Mouse (Mus musculus): ENCODE data around the gene Tiam1. TPM values are rescaled to one million over a fixed set of nuclear protein-coding genes. Genes with fewer than 3 reads are reported as not detected.

Tiam1 gene
- polyA plus RNA-seq, 1 experiment from 2014 or later, result 16.4 TPM

DNA sequence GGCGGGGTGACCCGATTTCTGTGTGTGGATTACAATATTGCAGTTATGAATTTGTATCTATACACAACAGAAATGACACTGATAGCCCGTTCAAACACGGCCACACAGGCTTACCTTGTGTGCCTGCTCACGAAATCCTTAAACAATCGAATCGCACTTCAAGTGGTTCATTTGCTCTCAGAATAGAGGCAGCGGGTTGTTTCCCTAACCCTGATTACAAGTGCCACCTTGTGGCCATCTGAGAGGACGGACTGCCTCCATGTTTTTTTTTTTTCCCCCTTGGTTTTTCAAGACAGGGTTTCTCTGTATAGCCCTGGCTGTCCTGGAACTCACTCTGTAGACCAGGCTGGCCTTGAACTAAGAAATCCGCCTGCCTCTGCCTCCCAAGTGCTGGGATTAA is 312.4 kb downstream of the Tiam1 start:
- Histone ChIP-seq H3K4me1 (peaks cover 55% of the 10 kb centered on the region), H3K36me3 (peaks cover 13% of the 10 kb centered on the region; the same call in 1 of the 2 replicates), H3K27me3 (ENCODE audit: insufficient read depth, poor library complexity, severe bottlenecking) (no peaks in the 10 kb centered on the region), H3K4me3 (no peak overlapping the region), H3K27ac (no peak overlapping the region), H3K9me3 (no peaks in the 10 kb centered on the region)
- no peak for DNase-seq (ENCODE audit: low spot score)
- WGBS, result 37% methylated on average over 10 of the region's 10 CpGs

DNA sequence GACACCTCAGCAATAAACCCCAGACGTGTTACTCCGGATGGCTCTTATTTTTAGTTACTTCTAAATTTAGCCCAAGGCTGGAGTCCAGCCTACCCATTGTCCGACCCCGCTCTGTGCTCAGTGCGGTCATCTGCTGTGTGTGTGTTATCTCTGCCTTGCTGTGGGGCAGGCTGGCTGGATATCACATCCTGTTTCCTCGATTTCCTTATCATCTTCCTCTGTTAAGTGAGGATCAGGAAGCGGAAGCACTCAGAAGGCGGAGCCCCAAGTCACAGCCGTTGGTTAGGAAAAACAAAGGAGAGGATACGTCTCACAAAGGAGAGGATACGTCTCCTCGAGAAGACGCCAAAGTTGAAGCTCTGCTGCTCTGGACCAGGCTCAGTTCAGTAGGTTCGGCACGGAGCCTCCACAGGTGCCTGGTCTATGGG is 313.3 kb downstream of the Tiam1 start:
- H3K27me3 ChIP-seq (ENCODE audit: insufficient read depth, poor library complexity, severe bottlenecking), result no peaks in the 10 kb centered on the region
- peaks cover 55% of the 10 kb centered on the region for H3K4me1 ChIP-seq
- WGBS, result 23% methylated on average over 15 of the region's 15 CpGs
- peak overlapping the region; percentile 28 for H3K4me3 ChIP-seq
- peaks cover 10% of the 10 kb centered on the region; the same call in 1 of the 2 replicates for H3K36me3 ChIP-seq
- no peaks in the 10 kb centered on the region for H3K9me3 ChIP-seq
- peak; percentile 91 for DNase-seq (ENCODE audit: low spot score)
- peak overlapping the region; percentile 82 for H3K27ac ChIP-seq

DNA sequence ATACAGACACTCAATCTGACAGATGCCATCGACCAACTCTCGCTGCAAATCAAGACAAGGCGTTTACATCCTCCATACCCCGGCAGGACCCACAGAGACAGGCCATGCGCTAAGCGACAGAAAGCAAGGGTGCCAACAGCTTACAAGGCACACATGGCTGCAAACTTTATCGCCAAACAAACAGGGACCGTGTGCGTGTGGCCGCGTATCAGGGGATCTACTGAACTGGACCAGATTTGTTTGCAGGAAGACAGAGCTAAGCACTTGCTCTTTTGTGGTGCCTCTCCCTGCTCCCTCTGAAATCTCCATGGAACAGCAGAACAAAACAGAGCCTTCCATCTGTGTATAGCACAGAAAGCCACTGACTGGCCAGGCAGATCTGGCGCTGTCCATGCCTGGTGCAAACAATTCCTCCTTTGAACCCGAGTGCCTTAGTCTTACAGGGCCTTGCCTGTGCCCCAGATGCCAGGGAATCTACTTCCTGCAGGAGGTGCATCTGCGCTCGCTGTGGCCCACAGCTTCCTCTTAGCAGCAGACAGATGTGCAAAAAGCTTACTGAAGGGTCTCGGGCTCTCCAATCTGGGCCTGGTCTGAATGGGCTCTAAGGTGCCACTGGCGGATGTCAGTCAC is 316.0 kb downstream of the Tiam1 start:
- Histone ChIP-seq H3K4me1 (peaks cover 60% of the 10 kb centered on the region), H3K4me3 (no peak overlapping the region), H3K9me3 (no peaks in the 10 kb centered on the region), H3K27ac (peak overlapping the region; percentile 78), H3K36me3 (peaks cover 4% of the 10 kb centered on the region; the same call in 1 of the 2 replicates), H3K27me3 (ENCODE audit: insufficient read depth, poor library complexity, severe bottlenecking) (no peaks in the 10 kb centered on the region)
- 54% methylated on average over 17 of the region's 17 CpGs for WGBS
- DNase-seq (ENCODE audit: low spot score), result no peak

DNA sequence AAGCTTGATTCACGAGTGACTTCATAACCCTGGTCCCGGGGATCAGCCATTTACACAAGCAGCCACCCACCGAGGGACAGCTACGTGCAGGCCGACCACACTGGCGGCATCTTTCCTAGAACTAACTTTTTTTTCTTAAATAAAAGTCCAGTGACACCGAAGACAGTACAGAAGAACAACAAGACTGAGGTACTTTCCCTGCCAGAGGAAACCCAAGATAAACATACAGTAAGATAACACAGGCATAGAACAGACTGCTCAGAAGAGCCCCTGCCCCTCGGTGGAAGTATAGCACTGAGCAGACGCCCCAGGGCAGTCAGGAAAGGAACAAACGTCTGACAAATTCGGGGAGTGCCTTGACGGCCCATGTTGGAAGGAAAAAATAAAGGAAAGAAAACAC is 317.7 kb downstream of the Tiam1 start:
- WGBS, result 25% methylated on average over 12 of the region's 12 CpGs
- Histone ChIP-seq H3K4me3 (no peak overlapping the region), H3K9me3 (no peaks in the 10 kb centered on the region), H3K27ac (peak overlapping the region; percentile 80), H3K27me3 (ENCODE audit: insufficient read depth, poor library complexity, severe bottlenecking) (no peaks in the 10 kb centered on the region), H3K36me3 (peaks cover 8% of the 10 kb centered on the region), H3K4me1 (peaks cover 58% of the 10 kb centered on the region)
- DNase-seq (ENCODE audit: low spot score), result no peak

DNA sequence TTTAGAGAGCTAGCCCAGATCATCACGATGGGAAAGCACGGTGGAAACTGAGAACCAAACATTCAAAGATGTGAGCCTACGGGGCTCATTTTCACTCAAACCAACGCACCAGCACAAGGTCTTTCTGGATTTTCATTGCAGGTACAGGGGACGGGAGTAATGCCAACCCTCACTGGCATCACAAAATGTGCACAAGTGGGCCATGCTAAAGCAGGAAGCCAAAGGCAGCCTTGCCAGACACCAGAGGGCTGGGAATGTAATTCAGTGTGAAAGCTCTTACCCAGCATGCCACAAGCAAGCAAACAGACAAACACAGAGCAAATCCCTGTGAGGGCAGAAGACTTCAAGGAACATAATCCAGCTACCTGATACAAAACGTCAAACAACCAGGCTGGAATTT is 320.7 kb downstream of the Tiam1 start:
- Histone ChIP-seq H3K36me3 (peaks cover 13% of the 10 kb centered on the region), H3K4me3 (no peak overlapping the region), H3K9me3 (no peaks in the 10 kb centered on the region), H3K4me1 (peaks cover 40% of the 10 kb centered on the region), H3K27ac (no peak overlapping the region), H3K27me3 (ENCODE audit: insufficient read depth, poor library complexity, severe bottlenecking) (no peaks in the 10 kb centered on the region)
- DNase-seq (ENCODE audit: low spot score), result no peak
- 84% methylated on average over 6 of the region's 6 CpGs for whole genome bisulfite sequencing

DNA sequence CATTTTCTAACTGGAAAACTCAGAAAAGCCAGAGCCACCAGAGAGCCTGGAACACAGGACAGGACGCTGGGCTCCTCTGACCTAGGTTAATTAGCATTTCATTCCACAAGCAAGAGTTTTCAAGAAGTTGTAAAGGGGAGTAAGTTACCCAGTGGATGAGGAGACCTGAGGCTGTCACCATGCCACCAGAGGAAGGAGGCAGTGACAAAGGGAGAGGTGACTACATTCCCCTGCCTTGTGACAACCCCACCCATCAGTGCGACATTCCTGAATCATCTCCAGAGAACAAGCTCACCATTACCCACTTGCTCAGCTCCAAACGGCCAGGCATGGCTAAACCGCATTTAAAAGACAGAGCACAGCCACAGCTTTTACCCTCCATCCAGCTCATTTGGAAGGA is 324.9 kb downstream of the Tiam1 start:
- peak overlapping the region; percentile 65; the same call in 1 of the 2 replicates for H3K4me3 ChIP-seq

DNA sequence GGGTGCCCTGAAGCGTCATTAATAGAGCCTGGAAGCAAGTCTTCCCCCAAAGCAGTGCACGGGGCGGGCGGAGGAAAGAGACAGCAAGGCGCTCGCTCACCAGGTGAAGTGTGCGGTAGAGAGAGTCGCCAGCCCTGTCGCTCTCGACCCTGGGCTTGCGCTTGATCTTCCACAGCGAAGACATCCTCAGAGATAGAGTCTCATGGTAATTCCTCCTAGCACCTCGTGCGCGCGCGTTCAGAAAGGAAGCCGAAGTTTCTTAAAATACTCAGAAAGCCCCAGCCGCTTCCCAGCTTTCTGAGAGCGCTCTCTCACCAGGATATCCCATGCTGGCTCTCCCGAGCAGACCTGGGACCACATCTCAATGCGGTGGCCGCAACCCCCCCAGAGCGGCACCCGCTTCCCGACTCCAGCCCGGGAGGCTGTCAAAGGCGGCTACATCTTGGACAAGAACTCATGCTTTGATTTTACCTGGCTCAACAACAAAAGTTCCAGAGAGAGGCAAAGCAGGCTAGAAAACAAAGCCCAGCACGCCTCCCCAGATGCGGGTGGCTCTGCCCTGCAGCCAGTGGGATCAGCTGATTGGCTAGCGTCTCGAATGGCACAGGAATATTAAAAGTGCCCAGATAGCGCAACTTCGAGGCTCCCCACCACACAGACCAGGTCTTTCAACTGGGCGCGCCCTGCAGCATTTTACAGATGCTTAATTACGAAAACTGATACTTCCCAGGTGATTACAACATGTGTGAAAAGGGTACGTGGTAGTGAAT is 325.5 kb downstream of the Tiam1 start:
- H3K27ac ChIP-seq, result peak overlapping the region; percentile 75
- no peak for DNase-seq (ENCODE audit: low spot score)
- no peaks in the 10 kb centered on the region for H3K27me3 ChIP-seq (ENCODE audit: insufficient read depth, poor library complexity, severe bottlenecking)
- H3K4me3 ChIP-seq, result peak overlapping the region; percentile 65
- 3% methylated on average over 38 of the region's 38 CpGs for WGBS
- peaks cover 18% of the 10 kb centered on the region for H3K36me3 ChIP-seq
- H3K9me3 ChIP-seq, result no peaks in the 10 kb centered on the region
- peaks cover 35% of the 10 kb centered on the region for H3K4me1 ChIP-seq

More for the DNA sequence above, 324.9 kb downstream of the Tiam1 start:
- H3K4me1 ChIP-seq, result peaks cover 34% of the 10 kb centered on the region
- H3K36me3 ChIP-seq, result peaks cover 13% of the 10 kb centered on the region
- no peaks in the 10 kb centered on the region for H3K27me3 ChIP-seq (ENCODE audit: insufficient read depth, poor library complexity, severe bottlenecking)
- DNase-seq (ENCODE audit: low spot score), result no peak
- no peaks in the 10 kb centered on the region for H3K9me3 ChIP-seq
- WGBS, result 12% methylated on average over 4 of the region's 4 CpGs
- H3K27ac ChIP-seq, result no peak overlapping the region

DNA sequence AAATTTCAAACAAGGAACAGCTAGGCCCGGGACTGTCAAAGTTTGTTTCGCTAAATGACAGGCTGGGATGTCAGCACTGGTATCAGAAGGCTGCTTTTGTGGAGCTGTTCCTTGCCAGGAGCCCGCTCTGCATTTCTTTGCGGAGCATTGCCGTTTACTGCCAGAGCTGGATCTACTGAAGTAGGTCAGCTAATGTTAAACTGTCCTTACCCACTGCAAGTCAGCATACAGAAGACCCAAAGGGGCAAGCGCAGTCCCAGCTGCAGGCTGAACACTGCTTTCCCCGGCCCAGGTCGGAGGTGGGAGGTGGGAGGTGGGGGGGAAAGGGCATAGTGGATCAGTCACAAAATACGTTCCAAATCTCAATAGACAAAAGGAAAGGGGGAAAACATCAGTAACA is 326.3 kb downstream of the Tiam1 start:
- peaks cover 18% of the 10 kb centered on the region for H3K36me3 ChIP-seq
- H3K9me3 ChIP-seq, result no peaks in the 10 kb centered on the region
- WGBS, result 9% methylated on average over 9 of the region's 9 CpGs
- H3K27ac ChIP-seq, result peak overlapping the region; percentile 67
- H3K4me1 ChIP-seq, result peaks cover 35% of the 10 kb centered on the region
- no peak for DNase-seq (ENCODE audit: low spot score)
- peak overlapping the region; percentile 65 for H3K4me3 ChIP-seq
- no peaks in the 10 kb centered on the region for H3K27me3 ChIP-seq (ENCODE audit: insufficient read depth, poor library complexity, severe bottlenecking)

DNA sequence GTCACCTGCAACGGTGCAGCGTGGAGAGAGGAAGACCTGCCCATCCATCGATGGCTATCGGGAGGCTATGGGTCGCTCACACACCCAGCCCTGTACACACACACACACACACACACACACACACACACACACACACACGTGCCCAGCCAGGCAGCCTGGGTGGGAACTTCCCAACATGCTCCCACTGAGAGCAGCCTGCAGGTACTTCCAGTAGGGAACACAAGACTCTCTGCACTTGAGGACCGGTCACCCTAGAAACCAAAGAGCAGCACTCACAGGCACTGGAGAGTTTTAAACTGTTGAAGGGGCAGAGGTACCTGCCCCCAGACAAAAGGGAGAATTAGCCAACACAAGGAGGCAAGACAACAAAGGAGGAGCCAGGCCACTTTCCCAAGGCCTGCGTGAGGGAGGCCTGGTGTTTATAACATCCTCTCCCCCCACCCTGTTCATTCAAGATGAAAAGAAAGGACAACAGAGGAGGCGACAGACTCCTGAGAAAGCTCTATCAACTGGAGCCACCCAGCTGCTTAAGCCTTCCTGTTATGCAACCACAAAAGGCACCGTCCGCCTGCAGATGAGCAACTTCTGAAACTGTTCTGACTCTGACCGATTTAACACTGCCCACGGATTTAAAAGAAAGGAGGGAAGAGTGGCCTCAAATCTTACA is 326.9 kb downstream of the Tiam1 start:
- peak overlapping the region; percentile 67; the same call in 1 of the 2 replicates for H3K27ac ChIP-seq
- peak overlapping the region; percentile 65 for H3K4me3 ChIP-seq
- H3K36me3 ChIP-seq, result peaks cover 24% of the 10 kb centered on the region
- no peaks in the 10 kb centered on the region for H3K27me3 ChIP-seq (ENCODE audit: insufficient read depth, poor library complexity, severe bottlenecking)
- H3K9me3 ChIP-seq, result no peaks in the 10 kb centered on the region
- peaks cover 35% of the 10 kb centered on the region for H3K4me1 ChIP-seq
- WGBS, result 31% methylated on average over 13 of the region's 13 CpGs
- no peak for DNase-seq (ENCODE audit: low spot score)

DNA sequence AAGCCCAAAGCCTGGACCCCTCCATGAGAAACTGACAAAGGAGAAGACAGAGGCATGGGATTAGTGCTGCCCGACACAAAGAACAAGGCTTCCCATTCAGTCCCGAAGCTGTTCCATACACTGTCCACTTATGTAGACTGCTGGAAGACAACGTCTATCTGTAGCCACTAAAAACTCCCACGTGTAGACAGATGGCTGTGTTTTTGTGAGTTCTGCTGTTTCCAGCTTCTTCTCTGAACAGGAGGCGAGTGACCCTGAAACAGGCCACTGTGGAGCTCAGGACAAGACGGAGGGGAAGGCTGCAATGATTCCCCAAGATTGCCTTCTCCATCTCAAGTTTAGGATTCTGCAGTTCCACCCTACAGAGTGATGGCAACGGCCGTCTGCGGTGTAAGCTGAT is 330.0 kb downstream of the Tiam1 start:
- Histone ChIP-seq H3K27me3 (ENCODE audit: insufficient read depth, poor library complexity, severe bottlenecking) (no peaks in the 10 kb centered on the region), H3K27ac (no peak overlapping the region), H3K9me3 (no peaks in the 10 kb centered on the region), H3K36me3 (peaks cover 24% of the 10 kb centered on the region), H3K4me3 (no peak overlapping the region), H3K4me1 (peaks cover 43% of the 10 kb centered on the region)
- 75% methylated on average over 9 of the region's 9 CpGs for WGBS
- no peak for DNase-seq (ENCODE audit: low spot score)

DNA sequence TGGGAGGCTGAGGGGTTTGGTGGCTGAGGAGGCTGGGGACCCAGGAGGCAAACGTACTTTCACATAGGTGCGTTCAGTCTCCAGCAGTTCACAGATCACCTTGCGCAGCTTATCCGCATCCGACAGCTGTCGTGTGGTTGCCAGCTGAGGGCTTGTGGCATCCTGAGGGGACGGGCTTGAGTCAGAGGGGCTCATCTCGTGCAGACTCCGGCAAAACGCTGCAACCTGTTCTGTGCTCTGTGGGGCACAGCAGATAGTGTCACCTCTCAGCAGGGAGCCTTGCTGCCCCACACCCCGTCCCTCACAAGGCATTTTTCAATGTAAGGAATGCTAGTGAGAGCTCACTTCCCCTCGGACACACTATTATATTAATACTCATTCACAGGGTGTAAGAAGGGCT is 330.7 kb downstream of the Tiam1 start:
- H3K27me3 ChIP-seq (ENCODE audit: insufficient read depth, poor library complexity, severe bottlenecking), result no peaks in the 10 kb centered on the region
- H3K4me1 ChIP-seq, result peaks cover 43% of the 10 kb centered on the region
- H3K36me3 ChIP-seq, result peaks cover 24% of the 10 kb centered on the region
- no peaks in the 10 kb centered on the region for H3K9me3 ChIP-seq
- H3K27ac ChIP-seq, result no peak overlapping the region
- 73% methylated on average over 12 of the region's 12 CpGs for WGBS
- no peak overlapping the region for H3K4me3 ChIP-seq
- no peak for DNase-seq (ENCODE audit: low spot score)

DNA sequence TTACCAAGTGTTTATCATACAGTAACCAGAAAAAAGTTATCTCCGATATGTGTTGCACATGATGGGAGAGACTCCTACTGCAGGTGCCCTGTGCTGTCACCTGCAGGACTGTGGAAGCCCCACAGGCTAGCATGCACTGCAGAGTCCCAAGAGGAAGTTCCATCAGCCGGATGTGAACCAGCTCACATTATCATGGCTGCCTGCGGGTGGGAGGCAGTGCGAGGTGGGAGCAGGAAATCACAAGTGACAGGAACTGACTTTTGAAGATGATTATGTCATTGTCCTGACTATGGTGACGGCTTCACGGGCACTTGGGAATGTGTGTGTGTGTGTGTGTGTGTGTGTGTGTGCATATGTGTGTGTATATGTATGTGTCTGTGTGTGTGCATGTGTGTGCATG is 333.2 kb downstream of the Tiam1 start:
- 77% methylated on average over 6 of the region's 6 CpGs for WGBS
- no peak for DNase-seq (ENCODE audit: low spot score)
- no peak overlapping the region for H3K27ac ChIP-seq
- H3K4me3 ChIP-seq, result no peak overlapping the region
- H3K9me3 ChIP-seq, result no peaks in the 10 kb centered on the region
- peaks cover 24% of the 10 kb centered on the region for H3K36me3 ChIP-seq
- peaks cover 26% of the 10 kb centered on the region for H3K4me1 ChIP-seq
- H3K27me3 ChIP-seq (ENCODE audit: insufficient read depth, poor library complexity, severe bottlenecking), result no peaks in the 10 kb centered on the region

DNA sequence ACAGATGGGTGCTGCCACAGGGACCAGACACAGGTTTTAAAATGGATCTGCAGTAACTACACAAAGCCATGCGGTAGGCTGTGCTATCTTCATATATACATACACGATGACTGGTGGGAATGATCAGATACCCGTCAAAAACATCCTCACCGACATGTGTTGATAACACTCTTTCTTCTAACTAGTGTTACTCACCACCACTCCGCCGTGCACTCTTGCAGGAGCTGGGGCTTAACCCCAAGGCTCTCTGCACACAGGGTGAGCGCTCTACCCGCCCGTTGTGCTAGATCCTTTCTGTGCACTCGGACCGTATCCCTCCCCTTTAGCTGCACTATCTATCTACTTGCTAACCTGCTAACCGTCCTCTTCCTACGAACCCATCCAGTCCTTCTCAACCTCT is 335.4 kb downstream of the Tiam1 start:
- 60% methylated on average over 13 of the region's 13 CpGs for WGBS
- DNase-seq (ENCODE audit: low spot score), result no peak
- Histone ChIP-seq H3K4me1 (peaks cover 19% of the 10 kb centered on the region), H3K27ac (peak overlapping the region; percentile 25; the same call in 1 of the 2 replicates), H3K9me3 (no peaks in the 10 kb centered on the region), H3K36me3 (peaks cover 41% of the 10 kb centered on the region), H3K4me3 (no peak overlapping the region), H3K27me3 (ENCODE audit: insufficient read depth, poor library complexity, severe bottlenecking) (no peaks in the 10 kb centered on the region)

Measured in heart, embryonic 10.5 days (tissue).